11 mouse cellular contexts compared by ENCODE assay signal in genomic region chr2:167278011-167278410, GRCm38 (mm10). TPM values are rescaled to one million over a fixed set of nuclear protein-coding genes. Genes with fewer than 3 reads are reported as not detected.
DNase-seq lines count a peak whose midpoint lies in the region; TF ChIP-seq lines count a peak whose summit lies in the region.
"Had no signal": no experiment of that assay in that cellular context is flagged by ENCODE, and none has a peak within 500 bp of the region (broad histone marks: within the 10 kb centered on the region; RNA-seq: fewer than 3 reads in every experiment).

No protein-coding gene starts in this region.

- no peak for TF ChIP-seq CTCF in left cerebral cortex, adult 2 months (IDR thresholded peaks at IDR 0.05)

- intact Hi-C loops in heart, postnatal 14 days (cut with DNase I), result loop anchor here (2.0 kb wide), 2 partner anchors 167 to 205 kb away; no protein-coding TSS in a partner anchor
- intact Hi-C loops in left cerebral cortex, adult 2 months (cut with DNase I), result no loop called here

- no peak overlapping the region for H3K27ac ChIP-seq in left cerebral cortex, adult 2 months
- H3K27ac ChIP-seq: embryonic facial prominence, embryonic 15.5 days; forebrain, embryonic 15.5 days; midbrain, embryonic 13.5 days had no signal

- DNase-seq in heart, postnatal 14 days, result peak; percentile 0 to 1
- DNase-seq in heart, adult 8-10 months (ENCODE audit: low spot score), result no peak
- peak; percentile 4 to 7 for DNase-seq in left cerebral cortex, adult 2 months (ENCODE audit: extremely low spot score in 1 of 2, low spot score in 2 of 2)
- no peak for DNase-seq in left cerebral cortex, adult 11 months (ENCODE audit: low spot score)
- DNase-seq in urinary bladder, postnatal 14 days (ENCODE audit: low spot score), result peak; percentile 2
- DNase-seq in urinary bladder, adult 18-20 months (ENCODE audit: low spot score in 2 of 2), result no peak
- no peak for DNase-seq in embryo, embryonic 10 days (ENCODE audit: low spot score)
- DNase-seq: lung, adult 2 months had no signal

- H3K4me3 ChIP-seq in left cerebral cortex, adult 2 months, result no peak overlapping the region
- H3K4me3 ChIP-seq: embryonic facial prominence, embryonic 15.5 days; forebrain, embryonic 15.5 days; midbrain, embryonic 13.5 days had no signal

RNA-seq across cellular contexts. Expression of gene Ptgis, which starts 37.6 kb away (rescaled TPM):
- total RNA-seq in heart, postnatal 14 days (2021), result 10 to 100 TPM; 24.5 to 25.5 TPM
- 10 to 100 TPM; 14.5 to 23.5 (median 16.9) TPM for total RNA-seq in heart, adult 8-10 months (2022)
- 1 to 10 TPM; 1.4 to 1.8 TPM for total RNA-seq in left cerebral cortex, adult 2 months (2021)

Comparison
In these comparisons a context has a peak if more than half of its experiments do, and no peak if none do; other contexts are left out.
1. DNase-seq: peak in heart, postnatal 14 days (2 of 2), left cerebral cortex, adult 2 months (2 of 2) and urinary bladder, postnatal 14 days (single experiment); none in heart, adult 8-10 months (single experiment), left cerebral cortex, adult 11 months (single experiment), urinary bladder, adult 18-20 months (0 of 2) and embryo, embryonic 10 days (single experiment).
2. RNA of gene Ptgis, which starts 37.6 kb away (total RNA-seq): 24.5 to 25.5 TPM in heart, postnatal 14 days and 14.5 to 23.5 TPM in heart, adult 8-10 months; 1.4 to 1.8 TPM in left cerebral cortex, adult 2 months; every median in the first group is over 4 times any median in the second.